Mouse (Mus musculus) left cerebral cortex, postnatal 4 days (tissue): ENCODE results near the gene Arrdc1. TPM values are rescaled to one million over a fixed set of nuclear protein-coding genes. Genes with fewer than 3 reads are reported as not detected.

Experiments
- DNase-seq: peaks from one replicate; pipeline ENCODE4 v3.0.0-alpha.2; 2022
- intact Hi-C: fragments of 180-260 bp; cut with DNase I; formaldehyde crosslinking; loops from one replicate; pipeline ENCODE4 v1.15.1; 2025
- total RNA-seq, 2 experiments: library from RNA; stranded (reverse); gene quantifications; 2 replicates each; pipeline ENCODE4 v1.2.3; 2021

The Arrdc1 gene
- total RNA-seq, 2 experiments from 2014 or later = 51.4 to 53.4 TPM

DNA sequence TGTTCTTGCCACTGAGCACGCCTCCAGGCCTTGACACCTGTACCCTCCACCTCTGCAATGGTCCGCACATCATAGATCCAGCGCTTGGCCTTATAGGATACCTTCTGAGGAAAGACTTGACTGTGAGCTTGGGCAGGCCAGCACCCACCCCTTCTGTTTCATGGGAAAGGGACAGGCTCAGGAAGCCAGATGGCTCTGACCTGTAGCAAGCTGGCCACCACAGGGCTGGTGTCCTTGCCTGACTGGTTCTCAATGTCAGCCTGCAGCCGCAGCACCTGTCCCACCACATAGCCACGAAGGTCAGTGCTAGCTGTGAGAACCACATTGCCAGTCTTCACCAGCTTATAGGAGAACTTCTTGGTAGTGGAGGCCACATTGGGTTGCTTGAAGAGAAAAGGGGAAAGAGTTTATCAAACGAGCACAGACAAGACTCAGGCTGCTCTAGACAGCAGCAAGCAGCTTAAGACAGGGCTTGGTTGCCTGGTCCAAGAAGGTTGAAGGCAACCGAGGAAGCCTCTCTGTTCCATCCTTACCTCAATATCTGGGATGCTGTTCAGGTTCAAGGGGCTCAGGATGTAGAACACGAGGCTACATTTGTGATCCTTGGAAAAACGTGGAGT is 8.6 kb downstream of the Arrdc1 start:
- no peak for DNase-seq
- intact Hi-C loops = no loop called here

DNA sequence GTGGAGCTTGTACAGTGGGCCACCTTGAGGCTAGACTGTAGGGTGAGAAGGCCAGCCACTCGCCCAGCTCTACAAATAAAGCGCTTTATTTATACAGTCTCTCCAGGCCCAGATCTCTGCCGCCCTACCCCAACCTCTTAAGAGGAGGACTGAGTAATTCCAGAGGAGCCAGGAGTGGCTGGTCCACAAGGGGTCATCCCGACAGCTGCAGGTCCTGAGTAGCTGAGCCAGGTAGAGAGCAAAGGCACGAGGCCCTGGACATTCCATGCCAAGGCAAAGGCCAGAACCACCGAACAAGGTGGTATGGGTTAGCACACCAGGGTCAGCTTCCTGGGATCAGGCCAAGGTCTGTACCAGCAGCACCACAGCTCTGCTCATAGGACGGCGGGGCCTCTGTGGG is 9.8 kb downstream of the Arrdc1 start:
- no peak for DNase-seq
- intact Hi-C loops = no loop called here

DNA sequence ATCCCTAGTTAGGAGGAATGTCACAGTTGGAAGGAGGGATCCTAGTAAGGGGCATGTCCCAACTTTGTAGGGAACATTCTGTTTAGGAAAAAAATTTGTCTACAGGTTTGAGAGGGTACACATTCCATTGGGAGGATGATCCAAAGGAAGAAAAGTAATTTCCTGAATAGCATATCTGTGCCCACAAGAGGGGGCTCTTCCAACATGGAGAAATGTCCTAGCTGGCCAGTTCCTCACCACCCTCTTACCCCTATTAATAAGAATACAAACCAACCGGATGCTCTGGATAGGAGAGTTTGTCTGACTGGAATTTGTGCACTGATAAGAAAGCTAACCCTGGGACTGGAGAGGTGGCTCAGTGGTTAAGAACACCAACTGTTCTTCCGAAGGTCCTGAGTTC is 11.5 kb downstream of the Arrdc1 start:
- intact Hi-C loops = no loop called here
- DNase-seq = no peak

DNA sequence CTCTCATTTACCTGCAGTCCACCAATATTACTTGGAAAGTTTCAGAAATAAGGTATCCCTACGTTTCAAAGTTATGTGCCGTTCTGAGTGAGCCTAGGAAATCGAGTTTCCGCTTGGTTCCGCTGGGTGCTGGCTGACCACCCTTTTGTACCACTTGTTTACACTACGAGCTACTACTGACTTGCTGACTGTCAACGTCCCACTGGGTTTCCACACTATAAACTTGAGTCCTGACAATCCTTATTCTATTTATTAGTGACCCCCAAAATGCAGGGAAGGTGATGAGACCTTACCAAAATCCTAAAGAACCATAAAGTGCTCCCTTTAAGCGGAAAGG is 15.2 kb downstream of the Arrdc1 start:
- no peak for DNase-seq
- intact Hi-C loops = no loop called here

DNA sequence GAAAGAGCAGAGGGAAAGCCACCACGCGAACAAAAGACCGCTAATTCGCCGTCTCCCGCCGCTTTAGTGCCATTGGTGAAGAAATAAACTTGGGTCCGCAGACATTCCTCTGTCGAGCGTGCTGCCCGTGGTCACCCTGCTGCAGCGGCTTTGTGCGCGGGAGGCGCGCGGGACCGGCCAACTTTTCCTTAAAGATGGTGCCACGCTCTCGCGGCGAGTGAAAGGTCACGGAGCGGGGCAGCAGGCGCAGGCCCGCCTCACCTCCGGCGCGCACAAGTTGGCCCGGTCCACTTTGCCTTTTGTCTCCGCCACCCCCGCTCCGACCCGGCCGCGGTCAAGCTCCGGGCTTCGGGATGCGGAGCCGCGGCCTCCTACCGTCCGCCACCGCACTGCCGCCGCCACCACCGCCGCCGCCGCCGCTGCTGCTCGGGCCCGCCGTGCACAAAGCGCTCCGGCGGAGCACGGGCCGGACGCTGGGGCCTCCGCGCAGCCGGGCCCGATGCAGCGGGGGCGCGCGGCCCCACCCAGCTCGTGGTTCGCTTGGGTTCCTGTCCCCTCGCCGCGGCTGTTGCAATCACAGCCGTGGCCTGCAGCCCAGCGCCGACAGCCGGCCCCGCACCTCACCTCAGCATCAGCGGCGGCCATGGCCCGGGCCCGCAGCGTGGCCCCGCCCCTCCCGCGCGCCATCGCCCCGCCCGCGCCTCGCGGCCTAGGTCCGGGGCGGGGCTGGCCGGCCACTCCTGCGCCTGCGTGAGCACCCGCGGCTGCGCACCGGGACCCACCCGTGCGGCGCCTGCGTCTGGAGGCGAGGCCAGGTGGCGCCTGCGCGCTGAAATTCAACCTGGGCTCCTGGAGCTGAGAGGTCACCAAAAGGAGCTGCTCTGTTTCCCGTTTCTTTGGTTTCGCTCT is 15.9 kb downstream of the Arrdc1 start, which contains the start of gene Ehmt1:
Ehmt1 (minus strand) TSS at position 685 of the 909 bp plus-strand sequence.
- intact Hi-C loops = no loop called here
- peak; percentile 95 for DNase-seq

DNA sequence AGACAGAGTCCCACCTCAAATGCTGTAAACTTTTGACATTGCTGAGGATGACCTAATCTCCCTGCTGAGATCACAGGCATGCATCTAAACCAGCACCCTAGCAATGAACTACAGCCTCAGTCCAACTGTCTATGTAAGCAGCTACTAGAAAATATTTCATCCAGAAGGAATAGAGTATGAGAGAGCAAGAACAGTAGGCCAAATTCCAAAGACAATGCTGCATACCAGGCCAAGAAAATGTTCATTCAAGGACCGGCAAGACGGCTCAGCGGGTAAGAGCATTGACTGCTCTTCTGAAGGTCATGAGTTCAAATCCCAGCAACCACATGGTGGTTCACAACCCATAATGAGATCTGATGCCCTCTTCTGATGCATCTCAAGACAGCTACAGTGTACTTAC is 20.3 kb downstream of the Arrdc1 start:
- no peak for DNase-seq
- intact Hi-C loops = no loop called here

DNA sequence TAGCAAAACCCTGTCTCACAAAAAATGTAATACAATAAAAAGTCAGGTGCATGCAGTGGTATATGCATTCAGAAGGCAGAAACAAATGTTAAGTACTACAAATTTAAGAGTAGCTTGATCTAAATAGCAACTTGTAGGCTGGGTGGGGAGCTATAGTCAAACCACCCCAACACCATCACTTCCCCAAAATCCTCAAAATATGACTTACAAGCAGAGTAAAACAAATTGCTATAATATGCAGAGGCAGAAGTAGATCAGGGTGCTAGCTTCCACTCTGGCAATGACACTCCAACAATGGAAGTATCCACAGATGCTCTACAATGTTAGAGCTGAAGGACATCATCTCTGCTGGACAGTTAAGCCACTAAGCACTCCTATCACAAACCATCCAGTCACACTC is 22.5 kb downstream of the Arrdc1 start:
- no peak for DNase-seq
- intact Hi-C loops = no loop called here

DNA sequence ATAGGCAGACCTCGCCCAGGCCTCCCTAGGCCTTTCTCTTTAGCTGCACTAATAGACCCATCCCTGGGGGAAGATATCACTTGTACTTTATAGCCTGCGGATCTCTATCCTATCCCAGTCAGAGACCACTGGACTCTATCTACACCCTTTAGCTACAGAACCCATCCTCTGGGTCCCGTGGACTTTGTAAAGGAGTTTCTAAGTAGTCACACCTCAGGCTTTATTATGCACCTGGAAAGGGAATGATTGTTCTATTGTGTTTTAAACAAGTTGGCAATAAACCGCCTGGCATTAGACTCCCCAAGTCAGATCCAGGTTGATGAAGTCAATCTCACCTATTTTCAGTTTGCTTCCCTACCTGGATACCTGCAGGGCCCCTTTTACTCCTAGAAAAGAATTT is 22.9 kb downstream of the Arrdc1 start:
- DNase-seq = no peak
- intact Hi-C loops = no loop called here

DNA sequence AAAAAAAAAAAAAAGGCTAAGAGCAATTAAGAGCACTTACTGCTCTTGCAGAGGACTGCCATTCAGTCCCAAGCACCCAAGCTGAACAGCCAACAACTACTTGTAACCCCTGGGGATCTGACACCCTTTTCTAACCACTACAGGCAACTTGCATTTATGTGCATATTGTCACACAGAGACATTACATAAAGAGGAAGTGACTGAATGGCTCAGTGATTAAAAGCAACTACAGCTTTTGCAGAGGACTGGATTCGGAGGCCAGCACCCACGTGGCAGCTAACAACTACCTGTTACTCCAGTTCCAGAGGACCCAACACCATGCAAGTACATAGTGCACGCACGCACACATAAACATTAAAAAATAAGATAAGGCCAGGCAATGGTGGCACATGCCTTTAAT is 24.6 kb downstream of the Arrdc1 start:
- intact Hi-C loops = no loop called here
- DNase-seq = no peak

DNA sequence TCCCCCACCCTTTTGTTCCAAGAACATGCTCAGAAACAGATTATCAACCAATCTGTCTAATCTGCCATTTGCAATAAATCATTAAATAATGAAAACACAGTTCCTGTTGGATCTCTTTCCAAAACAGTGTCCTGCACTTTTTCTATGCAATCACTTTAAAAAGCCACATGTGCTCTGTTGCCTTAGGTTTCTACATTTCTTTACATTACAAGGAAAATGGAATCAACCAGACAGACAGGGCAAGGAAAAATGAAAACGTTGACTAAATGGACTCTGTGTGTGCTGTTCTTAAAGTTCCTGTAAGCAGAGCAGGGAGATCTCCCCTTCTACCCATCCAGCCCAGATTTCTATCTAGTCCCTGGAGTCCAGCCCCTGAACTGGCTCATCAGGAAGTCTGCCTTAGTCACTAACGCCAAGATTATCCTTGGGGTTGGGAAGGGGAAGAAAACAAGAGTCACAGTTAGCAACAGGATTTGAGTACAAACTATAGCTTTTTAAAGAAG is 29.3 kb downstream of the Arrdc1 start:
- intact Hi-C loops = no loop called here
- DNase-seq = no peak

DNA sequence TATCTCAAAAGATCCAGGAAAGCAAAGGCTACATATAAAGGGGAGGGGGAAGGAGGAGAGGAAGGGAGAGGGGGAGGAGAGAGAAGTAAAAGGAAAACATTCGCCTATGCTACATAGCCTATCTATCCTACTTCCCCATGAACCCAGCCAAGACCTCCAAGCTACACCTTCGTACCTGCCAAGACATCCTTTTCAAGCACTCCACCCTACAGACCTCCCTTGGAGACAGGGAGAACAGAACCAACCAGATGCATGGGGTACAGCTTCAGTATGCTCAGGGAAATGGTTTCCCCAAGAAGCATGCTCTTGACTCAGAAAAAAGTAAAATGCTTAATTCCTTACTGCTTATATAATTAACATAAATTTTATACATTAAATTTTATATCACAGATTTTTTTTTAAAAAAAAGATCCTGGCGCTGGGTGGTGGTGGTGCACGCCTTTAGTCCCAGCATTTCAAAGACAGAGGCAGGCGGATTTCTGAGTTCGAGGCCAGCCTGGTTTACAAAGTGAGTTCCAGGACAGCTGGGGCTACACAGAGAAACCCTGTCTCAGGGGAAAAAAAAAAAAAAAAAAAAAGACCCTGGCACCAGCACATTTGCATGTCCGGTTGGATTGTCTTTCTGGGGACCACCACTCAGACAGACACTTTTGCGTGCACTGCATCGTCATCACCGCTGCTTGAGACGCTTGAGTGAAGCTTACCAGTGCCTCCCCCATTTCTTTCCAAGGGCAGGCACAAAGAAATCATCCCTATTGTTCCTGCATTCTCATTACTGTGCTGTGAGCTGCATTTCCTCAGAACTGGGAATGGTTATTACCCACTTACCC is 30.0 kb downstream of the Arrdc1 start:
- DNase-seq = no peak
- intact Hi-C loops = loop anchor here (5.0 kb wide), 1 partner anchor 48 kb away; no protein-coding TSS in a partner anchor

DNA sequence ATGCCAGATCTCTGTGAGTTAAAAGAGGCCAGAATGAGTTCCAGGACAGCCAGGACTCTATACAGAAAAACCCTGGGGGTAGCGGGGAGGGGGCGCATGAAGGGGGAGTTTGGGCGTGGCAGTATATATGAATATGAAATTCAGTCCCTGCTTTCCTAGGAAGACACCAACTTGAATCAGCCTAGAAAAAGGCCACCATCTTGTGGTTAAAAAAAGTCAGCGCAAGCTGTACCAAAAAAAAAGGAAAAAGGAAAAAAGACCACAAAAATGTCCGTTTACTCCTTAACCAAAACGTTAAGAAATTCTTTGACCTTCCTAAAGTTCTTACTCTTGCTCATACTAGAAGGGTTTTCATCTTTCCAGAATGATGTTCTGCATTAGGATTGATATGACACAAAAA is 32.1 kb downstream of the Arrdc1 start:
- intact Hi-C loops = loop anchor here (5.0 kb wide), 1 partner anchor 46 kb away; no protein-coding TSS in a partner anchor
- no peak for DNase-seq

DNA sequence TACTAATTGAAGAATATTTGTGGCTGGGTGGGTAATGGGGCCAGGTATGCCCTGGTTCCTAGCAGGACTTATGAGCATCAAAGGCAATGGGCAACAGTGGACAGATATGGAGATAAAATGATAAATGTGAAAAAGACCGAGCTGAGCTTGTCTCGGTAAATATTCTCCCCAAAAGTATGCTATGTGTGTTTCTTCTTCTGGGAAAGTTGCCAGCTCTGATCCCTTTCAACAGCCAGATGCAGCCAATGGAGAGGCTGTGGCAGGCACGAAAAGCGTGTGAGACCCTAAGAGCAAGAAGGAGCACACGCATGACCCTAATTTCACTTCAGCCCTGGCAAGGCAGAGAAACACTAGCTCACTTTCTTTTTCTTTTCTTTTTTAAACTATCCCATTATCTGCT is 34.0 kb downstream of the Arrdc1 start:
- intact Hi-C loops = loop anchor here (5.0 kb wide), 1 partner anchor 44 kb away; no protein-coding TSS in a partner anchor
- no peak for DNase-seq

DNA sequence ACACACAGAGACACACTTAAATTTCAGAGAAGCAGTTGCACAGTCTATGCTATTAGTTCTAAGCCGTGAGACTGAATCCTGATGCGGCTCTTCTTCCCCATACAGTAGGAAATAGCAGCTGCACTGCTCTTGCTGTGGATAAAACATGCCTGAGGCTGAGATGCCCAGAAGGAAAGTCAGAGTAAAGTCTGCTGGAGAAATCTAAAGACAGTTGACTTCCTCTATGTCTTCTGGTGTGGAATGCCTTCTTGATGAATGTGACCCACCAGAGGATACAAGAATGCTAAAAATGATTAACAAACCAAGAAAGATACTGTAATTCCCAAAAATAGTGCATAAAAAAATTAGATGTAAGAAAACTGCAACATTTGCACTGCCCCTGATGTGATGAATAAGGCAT is 35.8 kb downstream of the Arrdc1 start:
- no peak for DNase-seq
- intact Hi-C loops = no loop called here

DNA sequence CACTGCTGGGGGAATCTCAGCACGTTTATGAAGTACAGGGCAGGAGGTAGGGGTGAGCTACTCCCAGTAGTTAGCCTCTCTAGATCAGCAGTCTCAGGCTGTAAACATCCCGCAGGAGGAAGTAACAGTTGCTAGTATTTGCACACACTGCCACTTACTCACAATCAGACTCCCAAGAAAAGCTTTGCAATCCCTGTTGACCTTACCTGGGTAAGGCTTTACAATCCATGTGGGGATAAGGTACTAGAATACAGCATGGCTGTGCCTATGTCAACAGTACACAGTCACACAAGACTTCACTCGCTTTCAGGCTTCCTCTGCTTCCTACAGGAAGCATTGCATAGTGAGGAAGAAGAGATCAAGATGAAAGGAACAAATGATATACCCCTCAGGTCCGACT is 38.3 kb downstream of the Arrdc1 start:
- DNase-seq = no peak
- intact Hi-C loops = no loop called here

DNA sequence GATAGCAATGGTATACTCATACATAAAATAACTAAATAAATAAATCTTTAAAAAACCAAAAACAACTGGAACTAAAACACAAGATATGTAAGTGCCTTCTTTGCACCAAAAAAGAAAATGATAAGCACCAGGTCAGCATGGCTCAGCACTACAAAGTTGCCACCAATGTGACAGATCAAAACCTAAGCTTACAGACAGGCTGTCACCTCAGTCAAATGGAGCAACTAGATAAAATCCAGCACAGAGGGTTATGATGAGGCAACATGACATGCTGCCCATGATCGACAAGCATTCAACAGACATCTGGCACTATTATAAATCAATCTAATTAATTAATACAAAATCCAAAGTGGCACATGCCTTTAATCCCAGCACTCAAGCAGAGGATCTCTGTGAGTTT is 40.8 kb downstream of the Arrdc1 start:
- intact Hi-C loops = no loop called here
- DNase-seq = no peak

DNA sequence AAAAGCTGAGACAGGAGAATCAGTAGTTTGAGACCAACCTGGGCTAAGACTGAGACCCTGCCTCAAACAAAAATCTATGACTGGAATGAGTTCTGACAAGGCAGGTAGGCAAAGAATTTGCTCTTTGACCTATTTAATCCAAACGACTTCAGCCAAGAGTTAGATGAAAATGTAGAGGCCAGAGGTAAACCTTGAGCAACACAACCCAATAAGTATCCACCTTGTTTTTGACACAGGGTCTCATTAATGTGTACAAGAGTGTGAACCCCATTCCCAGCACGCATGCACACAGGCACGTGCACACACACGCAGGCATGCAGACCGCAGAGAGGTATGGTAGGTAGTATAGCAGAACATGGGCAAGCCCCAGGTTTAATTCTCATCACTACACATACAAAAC is 42.7 kb downstream of the Arrdc1 start:
- intact Hi-C loops = no loop called here

DNA sequence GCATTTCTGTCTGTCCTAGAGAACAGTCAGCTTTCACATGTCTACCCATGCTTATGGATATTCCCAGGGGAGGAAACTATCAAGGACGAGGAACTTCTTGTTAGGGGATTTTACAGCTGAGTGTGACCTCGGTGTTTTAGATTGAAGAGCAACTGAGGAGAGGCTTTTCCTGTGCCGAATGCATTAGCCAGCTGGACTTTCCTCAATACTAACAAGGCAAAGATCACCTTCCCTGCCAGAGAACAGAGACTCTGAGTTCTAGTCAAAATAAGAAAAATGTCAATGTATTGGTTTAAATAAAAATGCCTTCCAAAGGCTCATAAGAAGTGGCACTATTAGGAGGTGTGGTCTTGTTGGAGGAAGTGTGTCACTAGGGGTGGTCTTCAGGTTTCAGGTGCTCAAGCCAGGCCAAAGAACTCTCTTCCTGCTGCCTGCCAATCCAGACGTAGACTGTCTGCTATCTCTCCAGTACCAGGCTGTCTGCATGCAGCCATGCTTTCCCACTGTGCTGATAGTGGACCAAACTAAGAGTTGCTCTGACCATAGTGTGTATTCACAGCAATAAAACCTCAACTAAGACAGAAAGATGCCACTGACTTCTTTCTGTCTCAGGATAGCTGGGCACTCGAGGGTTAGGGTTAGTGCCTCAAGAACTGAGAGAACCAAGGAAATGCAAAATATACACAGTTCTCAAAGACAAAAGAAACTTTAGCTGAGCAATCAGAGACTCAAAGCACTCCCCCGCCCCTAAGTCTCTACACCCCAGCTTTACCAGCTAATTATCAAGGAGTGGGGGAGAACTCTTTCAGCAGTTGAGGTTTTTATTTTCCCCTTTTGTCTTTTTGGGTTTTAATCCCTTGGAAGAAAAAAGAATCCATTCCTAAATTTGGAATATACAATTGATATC is 44.3 kb downstream of the Arrdc1 start:
- intact Hi-C loops = no loop called here
- no peak for DNase-seq

More for the DNA sequence above, 42.7 kb downstream of the Arrdc1 start:
- DNase-seq = no peak

DNA sequence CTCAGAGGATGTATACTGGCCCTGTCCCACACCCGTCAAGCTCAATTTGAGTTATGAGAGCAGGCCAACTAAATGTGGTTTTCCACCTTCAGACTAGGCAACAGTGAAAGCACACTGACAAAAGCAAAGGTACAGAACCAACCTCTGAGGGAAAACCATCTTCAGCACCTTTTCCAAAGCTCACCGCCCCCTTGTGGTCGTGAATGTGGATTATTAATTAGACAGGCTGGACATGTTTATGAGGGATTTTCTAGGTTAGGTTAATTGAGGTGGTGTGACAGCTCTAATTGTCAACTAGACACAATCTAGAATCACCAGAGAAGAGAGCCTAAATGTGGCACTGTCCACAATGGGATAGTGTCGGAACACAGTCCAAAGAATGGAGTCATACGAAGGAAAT is 46.2 kb downstream of the Arrdc1 start:
- intact Hi-C loops = no loop called here
- no peak for DNase-seq

DNA sequence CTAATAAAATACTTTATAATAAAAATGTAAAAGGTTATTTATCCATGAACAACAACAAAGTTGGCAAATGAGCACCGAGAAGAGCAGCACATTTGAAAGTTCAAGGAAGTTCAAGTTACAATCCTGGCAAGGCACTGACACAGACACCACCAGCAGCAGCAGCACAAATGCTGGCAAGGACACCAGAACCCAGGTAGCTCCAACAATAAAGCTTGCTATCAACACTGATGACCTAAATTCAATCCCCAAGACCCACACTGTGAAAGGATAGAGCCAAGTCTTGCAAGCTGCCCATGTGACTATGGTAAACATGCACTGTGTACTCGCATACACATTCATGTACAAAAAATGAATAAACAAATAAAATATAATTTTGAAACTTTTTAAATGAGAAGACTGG is 54.4 kb downstream of the Arrdc1 start:
- intact Hi-C loops = no loop called here
- DNase-seq = no peak
